Mouse (Mus musculus): Measurements from ENCODE around the gene Arhgap17.

Gene Arhgap17

GRCm38 (mm10) chr7:123248166-123248565 is 121.5 kb downstream of the Arhgap17 start:
- peaks cover 45% of the 10 kb centered on the region for H3K36me3 ChIP-seq (ENCODE audit: insufficient read depth, low read length)

DNA sequence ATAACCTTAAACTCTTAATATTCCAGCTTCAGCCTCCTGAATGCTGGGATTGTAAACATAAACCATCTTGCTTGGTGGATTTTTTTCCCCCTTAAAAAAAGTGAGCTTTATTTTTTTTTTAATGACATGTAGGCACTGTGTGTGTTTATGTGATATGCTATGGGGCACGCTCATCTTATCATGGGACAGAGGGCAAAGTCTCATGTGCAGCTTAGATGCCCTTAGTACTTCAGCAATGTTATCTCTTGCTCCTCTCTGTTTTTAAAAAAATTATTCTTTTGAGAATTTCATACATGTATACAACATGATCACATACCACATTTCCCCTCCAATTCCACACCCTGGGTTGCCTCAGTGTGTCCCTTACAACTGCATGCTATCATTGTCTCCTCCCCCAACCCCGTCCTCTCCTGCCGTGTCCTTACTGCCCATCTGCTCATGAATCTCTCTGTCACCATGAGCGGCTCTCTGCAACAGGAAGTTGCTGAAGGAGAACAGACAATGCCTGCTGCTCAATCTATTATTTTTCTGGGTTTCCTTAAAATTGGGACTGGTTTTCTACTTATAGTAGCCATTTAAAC is 123.1 kb downstream of the Arhgap17 start:
- TF ChIP-seq POU5F1 (IDR thresholded peaks at IDR 0.05; ENCODE audit: borderline replicate concordance, low read length) (no peak), CTCF (conservative IDR thresholded peaks at IDR 0.05; ENCODE audit: low read length) (no peak), NANOG (IDR thresholded peaks at IDR 0.05; ENCODE audit: borderline replicate concordance, low read length) (no peak)
- Histone ChIP-seq H3K27me3 (ENCODE audit: insufficient read depth, low read length) (no peaks in the 10 kb centered on the region), H3K36me3 (ENCODE audit: insufficient read depth, low read length) (peaks cover 44% of the 10 kb centered on the region), H3K4me3 (replicated peaks; ENCODE audit: low read length) (no peak overlapping the region), H3K4me1 (replicated peaks; ENCODE audit: low read depth, low read length) (peaks cover 35% of the 10 kb centered on the region), H3K9me3 (ENCODE audit: low read length) (no peaks in the 10 kb centered on the region)

More at GRCm38 (mm10) chr7:123248166-123248565, 121.5 kb downstream of the Arhgap17 start:
- Histone ChIP-seq H3K27me3 (ENCODE audit: insufficient read depth, low read length) (no peaks in the 10 kb centered on the region), H3K9me3 (ENCODE audit: low read length) (no peaks in the 10 kb centered on the region), H3K4me3 (replicated peaks; ENCODE audit: low read length) (no peak overlapping the region), H3K4me1 (replicated peaks; ENCODE audit: low read depth, low read length) (peaks cover 38% of the 10 kb centered on the region)
- TF ChIP-seq CTCF (conservative IDR thresholded peaks at IDR 0.05; ENCODE audit: low read length) = no peak

GRCm38 (mm10) chr7:123244833-123245232 is 124.9 kb downstream of the Arhgap17 start:
- Histone ChIP-seq H3K4me3 (replicated peaks; ENCODE audit: low read length) (no peak overlapping the region), H3K9me3 (ENCODE audit: low read length) (no peaks in the 10 kb centered on the region), H3K36me3 (ENCODE audit: insufficient read depth, low read length) (peaks cover 55% of the 10 kb centered on the region), H3K27me3 (ENCODE audit: insufficient read depth, low read length) (no peaks in the 10 kb centered on the region), H3K4me1 (replicated peaks; ENCODE audit: low read depth, low read length) (peaks cover 33% of the 10 kb centered on the region)
- no peak for TF ChIP-seq POU5F1 (IDR thresholded peaks at IDR 0.05; ENCODE audit: borderline replicate concordance, low read length)
- no peak for TF ChIP-seq NANOG (IDR thresholded peaks at IDR 0.05; ENCODE audit: borderline replicate concordance, low read length)
- no peak for TF ChIP-seq CTCF (conservative IDR thresholded peaks at IDR 0.05; ENCODE audit: low read length)

GRCm38 (mm10) chr7:123242241-123242640 is 127.5 kb downstream of the Arhgap17 start:
- no peaks in the 10 kb centered on the region for H3K9me3 ChIP-seq (ENCODE audit: low read length)
- H3K36me3 ChIP-seq (ENCODE audit: insufficient read depth, low read length) = peaks cover 64% of the 10 kb centered on the region
- no peaks in the 10 kb centered on the region for H3K27me3 ChIP-seq (ENCODE audit: insufficient read depth, low read length)
- no peak overlapping the region for H3K4me3 ChIP-seq (replicated peaks; ENCODE audit: low read length)
- peaks cover 19% of the 10 kb centered on the region for H3K4me1 ChIP-seq (replicated peaks; ENCODE audit: low read depth, low read length)
- TF ChIP-seq CTCF (conservative IDR thresholded peaks at IDR 0.05; ENCODE audit: low read length) (no peak), POU5F1 (IDR thresholded peaks at IDR 0.05; ENCODE audit: borderline replicate concordance, low read length) (no peak), NANOG (IDR thresholded peaks at IDR 0.05; ENCODE audit: borderline replicate concordance, low read length) (no peak)

DNA sequence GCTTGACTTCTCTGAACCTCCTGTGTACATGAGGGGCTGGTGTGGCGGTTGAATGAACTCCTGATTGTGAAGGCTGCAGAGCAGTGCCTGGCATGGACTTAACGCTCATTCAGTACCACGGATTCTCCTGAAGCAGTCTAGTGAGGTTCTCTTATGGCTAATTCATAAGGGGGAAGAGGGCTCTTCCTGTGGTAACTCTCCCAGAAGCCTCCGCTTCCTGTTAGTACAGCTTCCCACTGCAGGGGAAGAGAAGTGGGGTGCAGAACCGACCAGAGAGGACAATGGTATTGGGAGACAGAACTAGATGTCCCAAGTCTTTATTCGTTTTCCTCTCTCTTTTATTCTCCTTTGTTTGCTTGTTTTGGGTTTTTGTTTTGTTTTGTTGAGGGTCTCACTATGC is 129.7 kb downstream of the Arhgap17 start:
- no peak for TF ChIP-seq CTCF (conservative IDR thresholded peaks at IDR 0.05; ENCODE audit: low read length)
- TF ChIP-seq POU5F1 (IDR thresholded peaks at IDR 0.05; ENCODE audit: borderline replicate concordance, low read length) = no peak
- no peak for TF ChIP-seq NANOG (IDR thresholded peaks at IDR 0.05; ENCODE audit: borderline replicate concordance, low read length)
- Histone ChIP-seq H3K9me3 (ENCODE audit: low read length) (no peaks in the 10 kb centered on the region), H3K4me1 (replicated peaks; ENCODE audit: low read depth, low read length) (peaks cover 19% of the 10 kb centered on the region), H3K27me3 (ENCODE audit: insufficient read depth, low read length) (no peaks in the 10 kb centered on the region), H3K36me3 (ENCODE audit: insufficient read depth, low read length) (peaks cover 58% of the 10 kb centered on the region), H3K4me3 (replicated peaks; ENCODE audit: low read length) (no peak overlapping the region)

- H3K4me1 ChIP-seq (replicated peaks; ENCODE audit: low read depth, low read length) = peaks cover 19% of the 10 kb centered on the region
- peaks cover 57% of the 10 kb centered on the region for H3K36me3 ChIP-seq (ENCODE audit: insufficient read depth, low read length)
- H3K4me3 ChIP-seq (replicated peaks; ENCODE audit: low read length) = no peak overlapping the region
- no peaks in the 10 kb centered on the region for H3K9me3 ChIP-seq (ENCODE audit: low read length)
- no peak for TF ChIP-seq CTCF (conservative IDR thresholded peaks at IDR 0.05; ENCODE audit: low read length)
- TF ChIP-seq NANOG (IDR thresholded peaks at IDR 0.05; ENCODE audit: borderline replicate concordance, low read length) = no peak
- no peaks in the 10 kb centered on the region for H3K27me3 ChIP-seq (ENCODE audit: insufficient read depth, low read length)
Observed at GRCm38 (mm10) chr7:123238621-123239020, 131.1 kb downstream of the Arhgap17 start.

DNA sequence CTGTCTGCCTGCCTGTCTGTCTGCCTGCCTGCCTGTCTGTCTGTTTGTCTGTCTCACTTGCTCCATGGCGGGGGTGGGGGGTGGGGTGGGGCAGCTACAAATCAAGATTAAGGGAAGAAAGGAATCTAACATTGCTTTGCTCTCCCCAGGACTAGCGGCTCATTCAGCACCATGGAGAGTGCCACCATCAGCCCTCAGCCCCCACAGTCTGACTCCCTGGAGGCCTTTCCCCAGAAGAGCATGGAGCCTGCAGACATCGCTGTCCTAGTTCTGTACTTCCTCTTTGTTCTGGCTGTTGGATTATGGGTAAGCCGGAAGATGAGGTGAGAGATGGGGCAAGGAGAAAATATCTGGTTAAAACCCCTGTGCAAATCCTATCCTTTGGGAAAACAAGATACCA is 134.3 kb downstream of the Arhgap17 start:
- H3K4me3 ChIP-seq (replicated peaks; ENCODE audit: low read length) = no peak overlapping the region
- TF ChIP-seq CTCF (conservative IDR thresholded peaks at IDR 0.05; ENCODE audit: low read length) (no peak), POU5F1 (IDR thresholded peaks at IDR 0.05; ENCODE audit: borderline replicate concordance, low read length) (no peak), NANOG (IDR thresholded peaks at IDR 0.05; ENCODE audit: borderline replicate concordance, low read length) (no peak)
- no peaks in the 10 kb centered on the region for H3K9me3 ChIP-seq (ENCODE audit: low read length)
- no peaks in the 10 kb centered on the region for H3K27me3 ChIP-seq (ENCODE audit: insufficient read depth, low read length)
- H3K4me1 ChIP-seq (replicated peaks; ENCODE audit: low read depth, low read length) = peaks cover 5% of the 10 kb centered on the region; the same call in 1 of the 2 replicates
- H3K36me3 ChIP-seq (ENCODE audit: insufficient read depth, low read length) = peaks cover 62% of the 10 kb centered on the region

Data from E14TG2a.4 (cell line).